Mouse (Mus musculus): ENCODE results near the gene Mgat2. TPM values are rescaled to one million over a fixed set of nuclear protein-coding genes. Genes with fewer than 3 reads are reported as not detected.

Mgat2 gene
- polyA plus RNA-seq, 1 experiment = 30.8 TPM

DNA sequence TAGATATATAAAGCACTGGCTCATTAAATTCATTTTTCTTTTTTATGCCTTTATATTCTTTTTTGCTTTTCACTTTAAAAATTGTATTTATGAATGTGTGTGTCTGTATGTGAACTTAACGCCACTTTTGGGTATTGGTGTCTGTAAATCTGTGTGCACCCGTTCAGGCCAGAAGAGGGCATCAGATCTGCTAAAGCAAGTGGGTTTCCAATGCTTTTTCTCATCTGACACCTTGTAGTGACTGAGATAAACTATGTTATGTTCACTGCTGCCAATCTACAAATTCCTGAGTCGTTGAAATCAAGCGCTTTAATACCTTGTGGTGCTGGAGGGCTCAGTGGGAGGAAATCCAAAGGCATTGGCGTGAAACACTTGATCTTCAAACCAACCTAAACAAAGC lies 27.1 kb downstream of the Mgat2 start:
- H3K27me3 ChIP-seq (replicated peaks; ENCODE audit: control insufficient read depth, insufficient read depth, low read length) = no peaks in the 10 kb centered on the region
- WGBS = 61% methylated on average over 5 of the region's 5 CpGs
- no peak overlapping the region for H3K27ac ChIP-seq (ENCODE audit: insufficient read depth, low read depth, low read length)
- no peak overlapping the region for H3K4me3 ChIP-seq (ENCODE audit: insufficient read depth, low read depth, low read length)
- TF ChIP-seq CTCF (conservative IDR thresholded peaks at IDR 0.05; ENCODE audit: insufficient read depth, insufficient read length, low read depth, low read length) (0 out of 2 replicates have a peak, but pooled peaks have one; percentile 20), POLR2A (IDR thresholded peaks at IDR 0.05; ENCODE audit: low read depth, low read length) (no peak)
- no peaks in the 10 kb centered on the region for H3K4me1 ChIP-seq (ENCODE audit: control insufficient read depth, insufficient read depth, low read length)
- DNase-seq = peak; percentile 25
- no peaks in the 10 kb centered on the region for H3K36me3 ChIP-seq (ENCODE audit: control insufficient read depth, insufficient read depth, low read length)

DNA sequence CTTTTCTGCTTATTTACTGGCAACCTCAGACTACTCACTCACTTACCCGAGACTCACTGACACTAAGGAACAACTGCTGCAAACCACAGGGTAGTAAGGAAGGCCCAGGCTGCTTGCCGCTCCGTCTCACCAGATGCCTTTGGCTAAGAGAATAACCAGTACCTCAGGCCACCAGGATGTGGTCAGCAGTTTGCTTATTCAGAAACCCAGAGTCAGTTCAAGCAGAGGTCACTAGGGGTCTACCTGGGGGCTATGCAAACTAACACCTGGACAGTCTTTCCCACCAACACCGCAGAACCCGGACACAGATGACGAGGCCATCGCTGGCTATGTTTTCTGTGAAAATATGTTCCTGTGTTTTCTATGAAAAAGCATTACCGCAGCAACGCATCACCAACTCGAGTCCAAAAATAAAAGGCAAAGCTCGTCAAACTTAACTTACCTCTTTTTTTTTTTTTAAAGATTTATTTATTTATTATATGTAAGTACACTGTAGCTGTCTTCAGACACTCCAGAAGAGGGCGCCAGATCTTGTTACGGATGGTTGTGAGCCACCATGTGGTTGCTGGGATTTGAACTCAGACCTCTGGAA lies 29.3 kb downstream of the Mgat2 start:
- Histone ChIP-seq H3K4me3 (ENCODE audit: insufficient read depth, low read depth, low read length) (no peak overlapping the region), H3K4me1 (ENCODE audit: control insufficient read depth, insufficient read depth, low read length) (no peaks in the 10 kb centered on the region), H3K27ac (ENCODE audit: insufficient read depth, low read depth, low read length) (no peak overlapping the region), H3K27me3 (replicated peaks; ENCODE audit: control insufficient read depth, insufficient read depth, low read length) (no peaks in the 10 kb centered on the region), H3K36me3 (ENCODE audit: control insufficient read depth, insufficient read depth, low read length) (no peaks in the 10 kb centered on the region)
- DNase-seq = no peak
- TF ChIP-seq POLR2A (IDR thresholded peaks at IDR 0.05; ENCODE audit: low read depth, low read length) = no peak
- no peak for TF ChIP-seq CTCF (conservative IDR thresholded peaks at IDR 0.05; ENCODE audit: insufficient read depth, insufficient read length, low read depth, low read length)
- 93% methylated on average over 13 of the region's 13 CpGs for WGBS

DNA sequence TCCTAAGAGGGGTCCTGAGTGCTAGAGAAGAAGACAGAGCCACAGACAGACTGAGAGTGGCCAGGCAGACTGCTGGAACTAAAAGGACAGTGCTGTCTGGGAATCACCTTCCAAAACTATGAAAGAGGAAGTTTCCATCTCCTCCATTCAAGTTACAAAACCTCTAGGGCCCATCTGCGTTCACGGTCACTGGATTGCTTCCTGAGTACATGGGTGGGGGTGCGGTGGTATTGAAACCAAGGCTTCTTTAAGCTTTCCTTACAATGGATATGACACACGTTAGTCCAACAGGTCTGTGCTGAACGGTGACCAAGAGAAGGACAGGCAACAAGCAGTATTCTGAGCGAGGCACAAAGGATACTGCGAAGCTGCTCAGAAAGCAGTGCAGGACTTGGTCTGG lies 30.4 kb downstream of the Mgat2 start:
- Histone ChIP-seq H3K4me3 (ENCODE audit: insufficient read depth, low read depth, low read length) (no peak overlapping the region), H3K27ac (ENCODE audit: insufficient read depth, low read depth, low read length) (no peak overlapping the region), H3K27me3 (replicated peaks; ENCODE audit: control insufficient read depth, insufficient read depth, low read length) (no peaks in the 10 kb centered on the region), H3K36me3 (ENCODE audit: control insufficient read depth, insufficient read depth, low read length) (no peaks in the 10 kb centered on the region), H3K4me1 (ENCODE audit: control insufficient read depth, insufficient read depth, low read length) (no peaks in the 10 kb centered on the region)
- TF ChIP-seq CTCF (conservative IDR thresholded peaks at IDR 0.05; ENCODE audit: insufficient read depth, insufficient read length, low read depth, low read length) (no peak), POLR2A (IDR thresholded peaks at IDR 0.05; ENCODE audit: low read depth, low read length) (no peak)
- 91% methylated on average over 7 of the region's 7 CpGs for WGBS
- no peak for DNase-seq

DNA sequence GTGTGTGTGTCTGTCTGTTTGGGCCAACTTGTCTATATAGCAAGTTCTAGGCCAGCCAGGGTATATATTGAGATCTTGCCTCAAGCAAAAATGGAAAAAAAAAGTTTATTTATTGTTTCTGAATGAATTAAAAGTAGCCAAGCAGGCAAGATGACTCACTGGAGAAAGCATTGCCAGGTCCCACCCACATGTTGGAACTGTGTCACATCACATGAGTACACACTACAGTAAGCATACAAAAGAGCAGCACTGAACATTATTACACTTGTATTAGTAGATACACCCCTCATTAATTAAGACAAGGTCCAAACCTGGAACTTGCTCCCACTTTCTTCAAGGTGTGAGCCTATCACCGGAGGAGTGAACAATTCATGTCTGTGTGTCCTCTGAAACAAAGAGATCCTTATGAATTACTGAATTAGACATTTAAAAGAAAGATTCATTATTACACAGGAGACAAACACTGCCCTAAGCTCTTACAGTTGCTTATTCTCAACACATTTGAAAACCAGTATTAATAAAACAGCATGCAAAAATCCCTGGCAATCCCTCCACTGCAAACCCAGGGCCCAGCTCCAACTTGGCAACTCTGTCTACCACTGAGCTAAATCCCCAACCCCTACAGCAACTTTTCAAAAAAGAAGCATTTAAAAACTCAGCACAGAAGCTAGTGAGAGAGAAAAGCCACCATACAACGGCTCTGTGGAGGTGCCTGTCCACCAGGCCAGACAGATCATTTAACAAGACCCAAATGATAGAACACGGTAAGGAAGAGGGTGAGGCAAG lies 31.2 kb downstream of the Mgat2 start:
- Histone ChIP-seq H3K27ac (ENCODE audit: insufficient read depth, low read depth, low read length) (no peak overlapping the region), H3K27me3 (replicated peaks; ENCODE audit: control insufficient read depth, insufficient read depth, low read length) (no peaks in the 10 kb centered on the region), H3K36me3 (ENCODE audit: control insufficient read depth, insufficient read depth, low read length) (no peaks in the 10 kb centered on the region), H3K4me3 (ENCODE audit: insufficient read depth, low read depth, low read length) (no peak overlapping the region), H3K4me1 (ENCODE audit: control insufficient read depth, insufficient read depth, low read length) (no peaks in the 10 kb centered on the region)
- WGBS = 91% methylated on average over 3 of the region's 3 CpGs
- TF ChIP-seq CTCF (conservative IDR thresholded peaks at IDR 0.05; ENCODE audit: insufficient read depth, insufficient read length, low read depth, low read length) (no peak), POLR2A (IDR thresholded peaks at IDR 0.05; ENCODE audit: low read depth, low read length) (no peak)
- no peak for DNase-seq

DNA sequence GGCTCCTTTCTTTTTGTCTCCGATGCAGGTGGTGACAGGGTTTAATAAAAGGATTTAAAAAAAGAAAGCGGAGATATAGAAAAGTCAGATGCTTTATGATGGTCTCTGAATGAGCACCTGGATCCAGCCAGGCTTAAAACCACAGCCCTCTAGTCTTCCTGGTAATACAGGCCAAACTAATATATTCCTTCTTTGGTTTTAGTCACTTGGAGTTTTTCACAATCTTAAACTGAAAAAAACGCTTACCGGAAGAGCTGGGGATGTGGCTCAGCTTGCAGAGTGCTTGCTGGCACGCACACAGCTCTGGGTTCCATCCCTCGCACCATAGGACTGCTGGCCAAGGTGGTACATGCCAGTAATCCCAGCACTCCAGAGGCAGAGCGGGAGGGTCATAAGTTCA lies 32.6 kb downstream of the Mgat2 start:
- DNase-seq = no peak
- Histone ChIP-seq H3K36me3 (ENCODE audit: control insufficient read depth, insufficient read depth, low read length) (no peaks in the 10 kb centered on the region), H3K4me1 (ENCODE audit: control insufficient read depth, insufficient read depth, low read length) (no peaks in the 10 kb centered on the region), H3K4me3 (ENCODE audit: insufficient read depth, low read depth, low read length) (no peak overlapping the region), H3K27me3 (replicated peaks; ENCODE audit: control insufficient read depth, insufficient read depth, low read length) (no peaks in the 10 kb centered on the region), H3K27ac (ENCODE audit: insufficient read depth, low read depth, low read length) (no peak overlapping the region)
- 98% methylated on average over 7 of the region's 7 CpGs for WGBS
- TF ChIP-seq CTCF (conservative IDR thresholded peaks at IDR 0.05; ENCODE audit: insufficient read depth, insufficient read length, low read depth, low read length) = no peak
- TF ChIP-seq POLR2A (IDR thresholded peaks at IDR 0.05; ENCODE audit: low read depth, low read length) = no peak

DNA sequence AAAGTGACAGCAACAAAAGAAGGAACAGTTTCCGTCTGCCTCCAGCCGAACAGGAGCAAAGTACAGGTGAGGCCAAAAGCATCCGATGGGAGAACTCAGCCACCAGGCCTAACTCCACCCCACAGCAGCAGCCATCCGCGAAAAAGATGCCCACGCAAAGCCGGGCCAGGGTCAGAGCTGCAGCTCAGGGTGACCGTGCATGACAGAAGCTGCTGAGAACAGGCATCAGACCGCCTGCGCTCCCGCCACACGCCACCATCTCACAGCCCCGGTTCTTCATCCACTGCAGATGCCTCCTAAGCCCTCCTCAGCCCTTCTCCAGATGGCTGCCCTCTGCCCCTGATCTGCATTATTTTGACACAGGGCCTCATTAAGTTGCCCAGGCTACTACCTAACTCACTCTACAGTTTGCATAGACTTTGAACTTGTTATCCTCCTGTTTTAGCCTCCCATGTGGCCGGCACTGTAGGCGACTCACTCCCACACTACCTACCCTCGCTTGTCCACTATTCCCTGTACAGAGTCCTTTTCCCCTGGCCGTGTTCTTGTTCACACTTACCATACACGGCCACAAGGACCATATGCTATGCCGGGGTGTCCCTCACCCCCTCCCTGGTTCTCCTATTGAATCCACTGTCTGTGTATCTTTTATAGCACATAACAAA lies 36.8 kb downstream of the Mgat2 start:
- peak; percentile 51 for DNase-seq
- no peaks in the 10 kb centered on the region for H3K36me3 ChIP-seq (ENCODE audit: control insufficient read depth, insufficient read depth, low read length)
- WGBS = 50% methylated on average over 19 of the region's 19 CpGs
- no peaks in the 10 kb centered on the region for H3K27me3 ChIP-seq (replicated peaks; ENCODE audit: control insufficient read depth, insufficient read depth, low read length)
- H3K4me3 ChIP-seq (ENCODE audit: insufficient read depth, low read depth, low read length) = no peak overlapping the region
- no peak overlapping the region for H3K27ac ChIP-seq (ENCODE audit: insufficient read depth, low read depth, low read length)
- H3K4me1 ChIP-seq (ENCODE audit: control insufficient read depth, insufficient read depth, low read length) = no peaks in the 10 kb centered on the region
- TF ChIP-seq CTCF (conservative IDR thresholded peaks at IDR 0.05; ENCODE audit: insufficient read depth, insufficient read length, low read depth, low read length) (no peak), POLR2A (IDR thresholded peaks at IDR 0.05; ENCODE audit: low read depth, low read length) (no peak)
